Mouse (Mus musculus): ENCODE measurements around the gene Arid4b. TPM values are rescaled to one million over a fixed set of nuclear protein-coding genes. Genes with fewer than 3 reads are reported as not detected.

Gene Arid4b
- polyA plus RNA-seq, 1 experiment from 2014 or later, result 113 TPM

GRCm38 (mm10) chr13:14113746-14114528 lies 50.9 kb downstream of the Arid4b start:
- H3K27ac ChIP-seq (ENCODE audit: low read depth, low read length), result no peak overlapping the region
- H3K9ac ChIP-seq (ENCODE audit: low read depth, low read length), result no peak overlapping the region
- H3K4me2 ChIP-seq (replicated peaks; ENCODE audit: low read depth, low read length), result no peak overlapping the region
- H3K4me3 ChIP-seq (ENCODE audit: low read depth, low read length), result no peak overlapping the region
- H3K4me1 ChIP-seq (replicated peaks; ENCODE audit: control insufficient read depth, insufficient read depth, low read length), result no peaks in the 10 kb centered on the region
- no peaks in the 10 kb centered on the region for H3K27me3 ChIP-seq (ENCODE audit: control insufficient read depth, insufficient read depth, low read length)
- ATAC-seq (ENCODE audit: low FRiP score) (peak; percentile 75), DNase-seq (ENCODE audit: low spot score) (peak; percentile 14)
- WGBS, result 69% methylated on average over 4 of the region's 4 CpGs
- no peaks in the 10 kb centered on the region for H3K9me3 ChIP-seq (ENCODE audit: control insufficient read depth, low read length)
- H3K36me3 ChIP-seq (ENCODE audit: control insufficient read depth, insufficient read depth, low read length), result no peaks in the 10 kb centered on the region

GRCm38 (mm10) chr13:14115805-14116204 lies 52.8 kb downstream of the Arid4b start:
- no peaks in the 10 kb centered on the region for H3K4me1 ChIP-seq (replicated peaks; ENCODE audit: control insufficient read depth, insufficient read depth, low read length)
- H3K4me2 ChIP-seq (replicated peaks; ENCODE audit: low read depth, low read length), result no peak overlapping the region
- H3K9ac ChIP-seq (ENCODE audit: low read depth, low read length), result no peak overlapping the region
- no peak for ATAC-seq (ENCODE audit: low FRiP score)
- DNase-seq (ENCODE audit: low spot score), result no peak
- H3K27me3 ChIP-seq (ENCODE audit: control insufficient read depth, insufficient read depth, low read length), result no peaks in the 10 kb centered on the region
- H3K4me3 ChIP-seq (ENCODE audit: low read depth, low read length), result no peak overlapping the region
- H3K36me3 ChIP-seq (ENCODE audit: control insufficient read depth, insufficient read depth, low read length), result no peaks in the 10 kb centered on the region
- 94% methylated on average over 2 of the region's 2 CpGs for WGBS
- H3K9me3 ChIP-seq (ENCODE audit: control insufficient read depth, low read length), result no peaks in the 10 kb centered on the region
- no peak overlapping the region for H3K27ac ChIP-seq (ENCODE audit: low read depth, low read length)

- H3K9ac ChIP-seq (ENCODE audit: low read depth, low read length), result no peak overlapping the region
- ATAC-seq (ENCODE audit: low FRiP score) (no peak), DNase-seq (ENCODE audit: low spot score) (no peak)
- H3K4me1 ChIP-seq (replicated peaks; ENCODE audit: control insufficient read depth, insufficient read depth, low read length), result no peaks in the 10 kb centered on the region
- no peaks in the 10 kb centered on the region for H3K9me3 ChIP-seq (ENCODE audit: control insufficient read depth, low read length)
- H3K27ac ChIP-seq (ENCODE audit: low read depth, low read length), result no peak overlapping the region
- 71% methylated on average over 1 of the region's 1 CpGs for WGBS
- H3K4me3 ChIP-seq (ENCODE audit: low read depth, low read length), result no peak overlapping the region
- no peaks in the 10 kb centered on the region for H3K36me3 ChIP-seq (ENCODE audit: control insufficient read depth, insufficient read depth, low read length)
- no peaks in the 10 kb centered on the region for H3K27me3 ChIP-seq (ENCODE audit: control insufficient read depth, insufficient read depth, low read length)
- no peak overlapping the region for H3K4me2 ChIP-seq (replicated peaks; ENCODE audit: low read depth, low read length)
These were observed 68.6 kb downstream of the Arid4b start for GRCm38 (mm10) chr13:14131651-14132050.

GRCm38 (mm10) chr13:14142294-14142966 lies 79.4 kb downstream of the Arid4b start:
- no peak for ATAC-seq (ENCODE audit: low FRiP score)
- Histone ChIP-seq H3K9me3 (ENCODE audit: control insufficient read depth, low read length) (no peaks in the 10 kb centered on the region), H3K27me3 (ENCODE audit: control insufficient read depth, insufficient read depth, low read length) (no peaks in the 10 kb centered on the region), H3K4me3 (ENCODE audit: low read depth, low read length) (no peak overlapping the region), H3K36me3 (ENCODE audit: control insufficient read depth, insufficient read depth, low read length) (peaks cover 2% of the 10 kb centered on the region; the same call in 1 of the 2 replicates), H3K4me2 (replicated peaks; ENCODE audit: low read depth, low read length) (no peak overlapping the region), H3K4me1 (replicated peaks; ENCODE audit: control insufficient read depth, insufficient read depth, low read length) (no peaks in the 10 kb centered on the region), H3K27ac (ENCODE audit: low read depth, low read length) (no peak overlapping the region), H3K9ac (ENCODE audit: low read depth, low read length) (no peak overlapping the region)
- DNase-seq (ENCODE audit: low spot score), result peak; percentile 6
- WGBS, result 93% methylated on average over 2 of the region's 2 CpGs

- H3K4me3 ChIP-seq (ENCODE audit: low read depth, low read length), result no peak overlapping the region
- 96% methylated on average over 1 of the region's 1 CpGs for WGBS
- DNase-seq (ENCODE audit: low spot score) (no peak), ATAC-seq (ENCODE audit: low FRiP score) (no peak)
- no peak overlapping the region for H3K27ac ChIP-seq (ENCODE audit: low read depth, low read length)
- no peaks in the 10 kb centered on the region for H3K9me3 ChIP-seq (ENCODE audit: control insufficient read depth, low read length)
- H3K36me3 ChIP-seq (ENCODE audit: control insufficient read depth, insufficient read depth, low read length), result no peaks in the 10 kb centered on the region
- no peaks in the 10 kb centered on the region for H3K4me1 ChIP-seq (replicated peaks; ENCODE audit: control insufficient read depth, insufficient read depth, low read length)
- no peak overlapping the region for H3K9ac ChIP-seq (ENCODE audit: low read depth, low read length)
- no peaks in the 10 kb centered on the region for H3K27me3 ChIP-seq (ENCODE audit: control insufficient read depth, insufficient read depth, low read length)
- H3K4me2 ChIP-seq (replicated peaks; ENCODE audit: low read depth, low read length), result no peak overlapping the region
These were observed 115.0 kb downstream of the Arid4b start for GRCm38 (mm10) chr13:14177989-14178388.

- no peak for ATAC-seq (ENCODE audit: low FRiP score)
- H3K27ac ChIP-seq (ENCODE audit: low read depth, low read length), result no peak overlapping the region
- 88% methylated on average over 3 of the region's 3 CpGs for WGBS
These were observed 116.6 kb downstream of the Arid4b start for GRCm38 (mm10) chr13:14179669-14180068.

GRCm38 (mm10) chr13:14245946-14246345 lies 182.9 kb downstream of the Arid4b start:
- Histone ChIP-seq H3K36me3 (ENCODE audit: control insufficient read depth, insufficient read depth, low read length) (no peaks in the 10 kb centered on the region), H3K4me1 (replicated peaks; ENCODE audit: control insufficient read depth, insufficient read depth, low read length) (no peaks in the 10 kb centered on the region), H3K27me3 (ENCODE audit: control insufficient read depth, insufficient read depth, low read length) (no peaks in the 10 kb centered on the region), H3K27ac (ENCODE audit: low read depth, low read length) (no peak overlapping the region), H3K9me3 (ENCODE audit: control insufficient read depth, low read length) (no peaks in the 10 kb centered on the region), H3K4me2 (replicated peaks; ENCODE audit: low read depth, low read length) (no peak overlapping the region), H3K9ac (ENCODE audit: low read depth, low read length) (no peak overlapping the region), H3K4me3 (ENCODE audit: low read depth, low read length) (no peak overlapping the region)
- no peak for ATAC-seq (ENCODE audit: low FRiP score)
- DNase-seq (ENCODE audit: low spot score), result no peak
- WGBS, result 49% methylated on average over 2 of the region's 2 CpGs

More at GRCm38 (mm10) chr13:14179669-14180068, 116.6 kb downstream of the Arid4b start:
- Histone ChIP-seq H3K4me2 (replicated peaks; ENCODE audit: low read depth, low read length) (no peak overlapping the region), H3K36me3 (ENCODE audit: control insufficient read depth, insufficient read depth, low read length) (no peaks in the 10 kb centered on the region), H3K4me3 (ENCODE audit: low read depth, low read length) (no peak overlapping the region), H3K9me3 (ENCODE audit: control insufficient read depth, low read length) (no peaks in the 10 kb centered on the region), H3K27me3 (ENCODE audit: control insufficient read depth, insufficient read depth, low read length) (no peaks in the 10 kb centered on the region), H3K4me1 (replicated peaks; ENCODE audit: control insufficient read depth, insufficient read depth, low read length) (no peaks in the 10 kb centered on the region), H3K9ac (ENCODE audit: low read depth, low read length) (no peak overlapping the region)
- no peak for DNase-seq (ENCODE audit: low spot score)
